Mouse (Mus musculus) kidney, embryonic 16.5 days (tissue): Measurements from ENCODE around the gene Dnah10. TPM values are rescaled to one million over a fixed set of nuclear protein-coding genes. Genes with fewer than 3 reads are reported as not detected.

Experiments used
- ATAC-seq: fragments of 200-750 bp; cut with Nextera tagmentation; 2 replicates; pipeline ENCODE4 v1.8.0; 2017; ENCODE audit warnings: moderate TSS enrichment; ENCODE audit not compliant: low FRiP score, low TSS enrichment
- H3K27ac ChIP-seq: fragments of 300-500 bp; sonication (generic); 2 replicates; pipeline ENCODE4 v1.5.1; 2014; ENCODE audit warnings: low read length
- H3K27me3 ChIP-seq: fragments of 300-500 bp; sonication (generic); 2 replicates; pipeline ENCODE4 v1.6.1; 2014; ENCODE audit warnings: low read length, control low read depth, mixed read lengths; ENCODE audit not compliant: insufficient read depth
- H3K36me3 ChIP-seq: fragments of 300-500 bp; sonication (generic); 2 replicates; pipeline ENCODE4 v1.6.1; 2014; ENCODE audit warnings: low read length, control low read depth, mixed read lengths; ENCODE audit not compliant: insufficient read depth
- H3K4me1 ChIP-seq: fragments of 300-500 bp; sonication (generic); 2 replicates; pipeline ENCODE4 v1.6.1; 2014; ENCODE audit warnings: low read length, control low read depth, mixed read lengths; ENCODE audit not compliant: insufficient read depth
- H3K4me2 ChIP-seq: fragments of 300-500 bp; sonication (generic); replicated peaks from 2 replicates; pipeline ENCODE4 v1.6.1; 2014; ENCODE audit warnings: low read depth, low read length
- H3K4me3 ChIP-seq: fragments of 300-500 bp; sonication (generic); 2 replicates; pipeline ENCODE4 v1.5.1; 2014; ENCODE audit warnings: mild to moderate bottlenecking, low read length
- H3K9ac ChIP-seq: fragments of 300-500 bp; sonication (generic); replicated peaks from 2 replicates; pipeline ENCODE4 v1.6.1; 2014; ENCODE audit warnings: low read length
- H3K9me3 ChIP-seq: fragments of 300-500 bp; sonication (generic); 2 replicates; pipeline ENCODE4 v1.6.1; 2016; ENCODE audit warnings: low read length, control low read depth
- WGBS: fragments of 180-500 bp; shearing (Covaris S2); extraction: QIAGEN DNeasy Blood & Tissue Kit; methylation state at CpG from one replicate; pipeline ENCODE4 v1.1.7; 2014; 5-methylcytosine and 5-hydroxymethylcytosine counted together
- polyA plus RNA-seq: library from polyadenylated mRNA; unstranded; fragments of >200 nt; fragmentation: Nextera tagmentation; extraction: Ambion mirVana; gene quantifications from 2 replicates; pipeline ENCODE4 v1.2.1, GENCODE M21; 2015

The Dnah10 gene
- polyA plus RNA-seq, 1 experiment from 2014 or later: 0.15 TPM

GRCm38 (mm10) chr5:124879251-124879650 lies 154.4 kb downstream of the Dnah10 start:
- ATAC-seq: no peak
- Histone ChIP-seq H3K36me3 (peaks cover 9% of the 10 kb centered on the region), H3K27me3 (no peaks in the 10 kb centered on the region), H3K4me2 (no peak overlapping the region), H3K9me3 (no peaks in the 10 kb centered on the region), H3K4me1 (no peaks in the 10 kb centered on the region; the same call in 1 of the 2 replicates), H3K9ac (no peak overlapping the region), H3K4me3 (no peak overlapping the region), H3K27ac (no peak overlapping the region)
- 82% methylated on average over 4 of the region's 4 CpGs for WGBS

- H3K36me3 ChIP-seq: peaks cover 11% of the 10 kb centered on the region; the same call in 1 of the 2 replicates
- 84% methylated on average over 6 of the region's 6 CpGs for WGBS
- H3K4me3 ChIP-seq: no peak overlapping the region
These were observed 154.9 kb downstream of the Dnah10 start for GRCm38 (mm10) chr5:124879801-124880200.

GRCm38 (mm10) chr5:124883877-124884276 lies 159.0 kb downstream of the Dnah10 start:
- ATAC-seq: no peak
- H3K36me3 ChIP-seq: peaks cover 42% of the 10 kb centered on the region
- no peaks in the 10 kb centered on the region for H3K9me3 ChIP-seq
- no peak overlapping the region for H3K27ac ChIP-seq
- H3K27me3 ChIP-seq: no peaks in the 10 kb centered on the region
- H3K4me1 ChIP-seq: no peaks in the 10 kb centered on the region
- no peak overlapping the region for H3K4me3 ChIP-seq
- WGBS: 85% methylated on average over 6 of the region's 6 CpGs
- H3K4me2 ChIP-seq: no peak overlapping the region
- H3K9ac ChIP-seq: no peak overlapping the region

More at GRCm38 (mm10) chr5:124879801-124880200, 154.9 kb downstream of the Dnah10 start:
- Histone ChIP-seq H3K4me1 (no peaks in the 10 kb centered on the region; the same call in 1 of the 2 replicates), H3K27ac (no peak overlapping the region), H3K27me3 (no peaks in the 10 kb centered on the region), H3K4me2 (no peak overlapping the region), H3K9ac (no peak overlapping the region), H3K9me3 (no peaks in the 10 kb centered on the region)
- no peak for ATAC-seq

Other genes with a start within 250 kb of the Dnah10 start
- gene Rilpl2, start 246.7 kb upstream of the Dnah10 start, polyA plus RNA-seq: 34.7 and 36.8 TPM in 2 replicates
- gene Snrnp35, start 242.0 kb upstream of the Dnah10 start, polyA plus RNA-seq: 27.4 and 29.4 TPM in 2 replicates
- gene Rilpl1, start 193.7 kb upstream of the Dnah10 start, polyA plus RNA-seq: 21.7 and 21.9 TPM in 2 replicates
- 537 and 602 TPM in 2 replicates for gene Tmed2, start 184.4 kb upstream of the Dnah10 start, polyA plus RNA-seq
- gene Ddx55, start 172.2 kb upstream of the Dnah10 start, polyA plus RNA-seq: 13.9 and 17.2 TPM in 2 replicates
- 73.4 and 76.1 TPM in 2 replicates for gene Eif2b1, start 146.0 kb upstream of the Dnah10 start, polyA plus RNA-seq
- gene Gtf2h3, start 145.9 kb upstream of the Dnah10 start, polyA plus RNA-seq: 67.9 and 73.8 TPM in 2 replicates
- 47.1 and 48.6 TPM in 2 replicates for gene Atp6v0a2, start 96.5 kb upstream of the Dnah10 start, polyA plus RNA-seq
- gene Ccdc92, start 137.3 kb downstream of the Dnah10 start, polyA plus RNA-seq: 8.8 and 9.3 TPM in 2 replicates
- 110 and 118 TPM in 2 replicates for gene Zfp664, start 137.6 kb downstream of the Dnah10 start, polyA plus RNA-seq